Mouse (Mus musculus) layer of hippocampus, adult 11-12 months (tissue): ENCODE measurements at regions not wholly inside any gene's neighbourhood (a gene's known extent, or its start where the extent isn't known, plus 50 kb on each side); places are given as distances from the start of the nearest gene placed in this dataset.
A peak's percentile ranks its signal among the peaks of the same experiment; 100 is the strongest.
"Not testable (repeated sequence)": the region's sequence is repeated elsewhere in the genome, so short reads cannot be mapped to it uniquely, and the experiment has no call there.

ENCODE experiments used
- DNase-seq: peaks from one replicate; pipeline ENCODE4 v3.0.0; 2022; ENCODE audit warnings: low spot score

GRCm38 (mm10) chr12:77854281-77855075 lies 339.6 kb upstream of the Gm6657 start:
- DNase-seq = no peak

- no peak for DNase-seq
Observed at GRCm38 (mm10) chr12:77855796-77856195, 338.2 kb upstream of the Gm6657 start.

- DNase-seq = peak; percentile 14
Observed at GRCm38 (mm10) chr12:77857281-77857680, 336.8 kb upstream of the Gm6657 start.

- no peak for DNase-seq
Observed at GRCm38 (mm10) chr12:77860769-77861557, 333.1 kb upstream of the Gm6657 start.

GRCm38 (mm10) chr12:77867947-77868495 lies 326.0 kb upstream of the Gm6657 start:
- no peak for DNase-seq

- no peak for DNase-seq
Observed at GRCm38 (mm10) chr12:77869296-77869695, 324.7 kb upstream of the Gm6657 start.

- DNase-seq = no peak
Observed at GRCm38 (mm10) chr12:77887335-77887734, 306.7 kb upstream of the Gm6657 start.

GRCm38 (mm10) chr12:77891452-77891851 lies 302.6 kb upstream of the Gm6657 start:
- DNase-seq = no peak

- DNase-seq = no peak
Observed at GRCm38 (mm10) chr12:77894238-77894637, 299.8 kb upstream of the Gm6657 start.

GRCm38 (mm10) chr12:77895508-77895907 lies 298.5 kb upstream of the Gm6657 start:
- DNase-seq = no peak

- not testable (repeated sequence) for DNase-seq
Observed at GRCm38 (mm10) chr12:77898974-77899373, 295.1 kb upstream of the Gm6657 start.

- DNase-seq = no peak
Observed at GRCm38 (mm10) chr12:77901254-77901653, 292.8 kb upstream of the Gm6657 start.

- no peak for DNase-seq
Observed at GRCm38 (mm10) chr12:77912863-77913554, 281.0 kb upstream of the Gm6657 start.

- no peak for DNase-seq
Observed at GRCm38 (mm10) chr12:77928729-77929128, 265.3 kb upstream of the Gm6657 start.

- DNase-seq = no peak
Observed at GRCm38 (mm10) chr12:77929571-77929970, 264.5 kb upstream of the Gm6657 start.

GRCm38 (mm10) chr12:77943960-77944359 lies 250.1 kb upstream of the Gm6657 start:
- no peak for DNase-seq

GRCm38 (mm10) chr12:77949474-77950017 lies 244.5 kb upstream of the Gm6657 start:
- DNase-seq = peak; percentile 49

GRCm38 (mm10) chr12:77952492-77952891 lies 241.6 kb upstream of the Gm6657 start:
- DNase-seq = no peak

GRCm38 (mm10) chr12:77962631-77963030 lies 231.4 kb upstream of the Gm6657 start:
- no peak for DNase-seq

- no peak for DNase-seq
Observed at GRCm38 (mm10) chr12:77968543-77968942, 225.5 kb upstream of the Gm6657 start.

GRCm38 (mm10) chr12:77970026-77970425 lies 224.0 kb upstream of the Gm6657 start:
- no peak for DNase-seq

GRCm38 (mm10) chr12:77972165-77972564 lies 221.9 kb upstream of the Gm6657 start:
- DNase-seq = peak; percentile 27
